Mouse (Mus musculus) urinary bladder, postnatal 25 days (tissue): ENCODE measurements around the gene Inafm2.

Source experiments
- DNase-seq: peaks from one replicate; pipeline ENCODE4 v3.0.0; 2022; ENCODE audit warnings: low spot score

The Inafm2 gene

DNA sequence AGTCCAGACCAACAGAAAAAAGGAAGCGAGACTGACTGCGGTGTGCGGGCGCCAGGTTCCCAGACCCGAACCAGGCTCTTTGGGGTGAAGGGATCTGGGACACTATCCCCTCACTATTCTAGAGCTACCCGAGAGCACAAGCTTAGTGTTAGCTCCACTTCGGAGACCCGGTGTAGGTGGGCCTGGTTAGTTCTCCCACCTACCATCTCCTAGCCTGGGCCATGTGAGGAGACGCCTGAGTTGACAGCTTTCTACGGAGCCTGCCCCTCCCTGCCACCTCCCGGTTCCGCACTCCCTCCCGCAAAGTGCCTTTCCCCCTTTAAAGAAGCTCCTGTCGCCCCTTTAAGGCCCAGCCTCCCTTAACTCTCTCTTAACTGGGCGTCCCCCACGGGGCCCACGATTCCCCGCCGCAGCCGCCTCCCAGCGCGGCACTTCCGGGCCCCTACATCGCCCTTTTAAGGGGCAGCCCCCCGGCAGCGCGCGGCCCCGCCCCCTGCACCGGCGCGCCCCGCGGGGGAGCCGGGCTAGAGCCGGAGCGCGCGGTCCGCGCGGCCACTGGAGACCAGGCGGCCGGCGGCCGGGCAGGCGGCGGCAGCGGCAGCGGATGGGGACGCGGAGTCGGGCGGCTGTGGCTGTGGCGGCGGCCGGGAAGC lies at the start of gene Inafm2:
TSS of gene Inafm2 (plus strand) at position 527 of the 653 bp plus-strand sequence.
- DNase-seq: peak; percentile 84

DNA sequence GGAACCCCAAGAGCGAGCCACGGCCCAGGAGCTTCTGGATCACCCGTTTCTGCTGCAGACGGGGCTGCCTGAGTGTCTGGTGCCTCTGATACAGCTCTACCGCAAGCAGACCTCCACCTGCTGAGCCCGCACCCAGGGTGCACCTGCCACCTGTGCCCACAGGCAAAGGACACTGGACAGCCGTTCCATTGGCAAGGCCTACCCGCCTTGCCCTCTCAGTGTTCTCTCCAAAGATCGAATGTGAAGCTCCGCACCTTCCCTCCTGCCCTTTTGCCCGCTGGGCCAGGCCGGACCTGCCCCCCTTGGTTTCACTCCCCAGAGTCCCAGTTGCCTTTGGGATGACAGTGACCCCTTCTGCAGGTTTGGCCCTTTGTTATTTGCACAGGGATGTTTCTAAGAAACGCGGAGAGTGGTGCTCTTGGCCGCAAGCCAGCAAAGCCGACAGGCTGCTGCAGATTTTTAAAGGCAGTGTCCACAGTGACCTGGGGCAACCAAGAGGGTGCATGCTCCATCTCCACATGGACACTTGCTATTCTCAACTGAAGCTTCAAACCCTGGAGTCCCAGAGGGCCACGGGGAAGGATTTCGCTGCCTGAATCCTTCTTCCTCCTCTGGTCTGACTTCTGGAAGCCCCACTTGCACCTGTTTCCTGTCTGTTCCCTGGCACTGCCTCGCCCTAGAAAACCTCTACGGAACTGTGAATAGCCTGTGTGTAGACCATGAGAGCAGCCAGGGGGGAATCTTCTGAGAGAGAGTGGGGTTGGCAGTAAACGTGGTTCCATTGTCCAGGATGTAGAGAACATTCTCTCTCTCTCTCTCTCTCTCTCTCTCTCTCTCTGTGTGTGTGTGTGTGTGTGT lies 48.9 kb upstream of the Inafm2 start:
- no peak for DNase-seq

DNA sequence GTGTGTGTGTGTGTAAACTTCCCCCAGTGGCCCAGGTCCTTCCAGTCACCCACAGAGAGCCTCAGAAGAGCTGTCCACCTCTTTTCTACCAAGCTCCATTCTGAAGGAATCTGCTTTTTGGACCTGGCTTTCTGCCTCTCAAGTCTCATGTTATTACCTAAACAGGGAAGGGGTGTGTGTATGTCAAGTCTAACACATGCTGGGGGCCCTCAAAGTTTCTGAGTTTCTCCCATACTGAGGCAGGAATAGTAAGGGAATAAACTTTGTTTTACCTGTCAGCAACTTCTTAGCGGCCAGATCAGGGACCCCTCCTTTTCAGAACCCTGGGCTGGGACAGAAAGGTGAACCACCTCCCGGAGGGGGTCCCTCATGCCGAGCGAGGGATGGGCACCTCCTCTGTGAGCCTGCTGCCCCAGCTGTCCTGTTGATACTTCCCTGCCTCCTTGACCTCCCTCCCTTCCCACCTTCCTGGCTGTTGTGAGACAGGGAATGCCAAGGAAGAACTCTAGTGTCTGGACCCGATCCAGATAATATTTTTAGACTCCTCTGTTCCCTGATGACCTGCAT lies 48.2 kb upstream of the Inafm2 start:
- no peak for DNase-seq

DNA sequence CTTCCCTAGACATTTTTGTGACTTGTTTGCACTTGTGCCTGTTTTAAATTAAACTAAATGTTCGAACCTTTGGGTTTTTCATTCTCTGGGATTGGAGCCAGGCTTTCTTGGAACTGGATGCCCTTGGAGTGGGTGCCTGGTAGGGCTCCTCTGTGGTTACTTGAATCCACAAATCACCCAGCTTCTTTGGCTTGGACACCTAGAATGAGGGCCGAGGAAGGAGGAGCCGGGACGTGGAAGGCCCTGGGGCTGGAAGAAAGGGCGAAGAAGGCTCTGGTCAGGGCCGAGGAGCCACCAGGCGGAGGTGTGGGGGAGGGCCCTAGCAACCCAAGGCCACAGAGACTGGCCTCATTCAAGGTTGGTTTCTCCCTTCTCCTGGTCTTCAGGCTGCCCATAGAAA lies 47.6 kb upstream of the Inafm2 start:
- DNase-seq: no peak

DNA sequence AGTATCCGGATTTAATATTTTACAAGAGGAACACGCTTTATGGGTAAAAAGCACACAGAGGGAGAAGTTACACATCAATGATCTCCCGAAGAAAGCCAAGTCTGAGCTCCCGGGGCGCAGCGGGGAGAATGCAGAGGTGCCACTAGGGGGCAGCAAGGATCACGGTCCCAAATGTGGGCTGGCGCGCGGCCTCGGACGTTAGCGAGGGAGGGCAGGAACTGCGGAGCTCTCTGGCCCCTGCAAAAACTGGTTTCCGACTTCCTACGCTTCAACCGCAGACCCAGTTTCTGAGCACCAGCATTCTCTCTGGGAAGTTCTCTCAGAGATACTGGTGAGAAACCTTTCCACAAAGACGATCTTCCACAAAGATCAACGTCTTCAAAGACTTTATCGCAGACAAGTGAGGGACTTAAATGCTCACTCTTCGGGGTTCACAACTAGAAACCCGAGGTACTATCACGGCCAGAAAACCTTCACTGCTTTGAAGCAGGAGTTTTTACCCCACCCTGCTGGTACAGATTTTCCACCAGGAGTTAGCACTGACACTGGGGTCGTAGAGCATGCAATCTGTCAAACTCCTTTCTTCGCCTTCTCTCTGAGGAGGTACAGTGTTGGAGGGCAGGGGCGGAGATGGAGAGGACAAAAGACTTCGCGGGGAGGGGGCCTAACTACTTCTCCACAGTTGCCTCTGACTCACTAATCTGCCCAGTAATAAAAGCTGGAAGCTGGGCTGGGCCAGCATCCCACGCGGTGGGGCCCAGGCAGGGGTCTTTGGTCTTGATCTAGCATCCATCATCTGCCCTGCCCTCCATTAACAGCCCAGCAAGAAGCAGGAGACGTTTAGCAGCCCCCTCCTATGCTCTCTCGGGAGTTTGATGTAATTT lies 45.1 kb upstream of the Inafm2 start:
- peak; percentile 87 for DNase-seq

DNA sequence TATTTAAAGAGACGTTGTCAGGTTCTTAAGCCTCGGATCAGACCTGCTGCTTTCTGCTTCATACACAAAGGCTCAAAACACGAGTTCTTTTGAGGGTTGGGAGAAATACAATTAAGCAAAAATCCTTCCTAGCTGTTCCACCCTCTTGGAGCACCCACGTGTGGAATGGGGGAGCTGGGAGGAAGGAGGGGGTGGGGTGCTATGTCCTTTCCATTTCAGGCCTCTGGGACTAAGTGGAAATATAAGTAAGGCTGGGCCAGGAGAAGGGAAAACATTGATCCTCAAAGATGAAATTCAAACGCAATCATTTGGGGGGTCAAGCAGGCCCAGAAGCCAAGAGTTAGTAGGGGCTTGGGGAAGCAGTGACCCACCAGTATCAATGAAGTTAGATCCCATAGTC lies 44.4 kb upstream of the Inafm2 start:
- no peak for DNase-seq

DNA sequence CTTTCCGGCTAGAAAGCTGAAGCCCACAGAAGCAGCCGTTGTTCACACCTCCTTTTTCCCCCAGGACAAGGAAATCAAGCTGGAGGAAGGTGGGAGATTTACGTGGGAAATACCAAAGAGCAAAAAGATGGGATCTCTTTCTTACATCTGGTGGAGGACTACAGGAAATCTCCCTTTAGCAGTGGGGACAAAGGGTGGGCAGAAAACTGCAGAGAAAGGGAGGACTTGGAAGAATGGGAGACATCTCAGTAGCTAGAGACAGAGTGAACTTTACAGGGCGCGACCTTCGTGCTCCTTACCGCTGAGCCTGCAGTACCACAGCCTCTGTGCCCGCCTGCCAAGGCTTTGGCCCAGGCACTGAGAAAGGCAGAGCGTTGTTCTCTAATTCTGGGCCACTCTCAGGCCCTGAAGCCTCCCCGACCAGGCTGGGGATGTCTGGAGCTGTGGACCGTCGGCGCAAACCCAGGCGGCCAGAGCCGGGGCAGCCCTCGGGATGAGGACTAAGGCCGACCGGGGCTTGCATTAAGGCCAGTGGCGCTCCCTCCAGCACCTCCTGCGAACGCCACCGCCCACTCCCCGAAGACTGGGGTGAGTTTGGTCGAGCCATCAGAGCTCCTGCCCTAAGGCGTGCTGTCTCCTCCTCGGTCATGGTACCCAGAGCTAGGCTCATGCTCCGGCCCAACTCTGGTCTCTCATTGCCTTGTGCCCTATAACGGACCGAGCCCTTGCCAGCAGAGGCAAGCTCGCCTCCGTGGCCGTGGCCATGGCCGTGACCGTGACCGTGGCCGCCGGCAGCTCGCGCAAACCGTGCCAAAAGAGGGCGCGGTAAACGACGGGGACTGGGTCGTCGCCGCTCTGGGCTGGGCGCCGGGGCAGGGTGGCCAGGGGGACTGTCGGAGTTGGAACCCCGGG lies 43.3 kb upstream of the Inafm2 start:
- no peak for DNase-seq

DNA sequence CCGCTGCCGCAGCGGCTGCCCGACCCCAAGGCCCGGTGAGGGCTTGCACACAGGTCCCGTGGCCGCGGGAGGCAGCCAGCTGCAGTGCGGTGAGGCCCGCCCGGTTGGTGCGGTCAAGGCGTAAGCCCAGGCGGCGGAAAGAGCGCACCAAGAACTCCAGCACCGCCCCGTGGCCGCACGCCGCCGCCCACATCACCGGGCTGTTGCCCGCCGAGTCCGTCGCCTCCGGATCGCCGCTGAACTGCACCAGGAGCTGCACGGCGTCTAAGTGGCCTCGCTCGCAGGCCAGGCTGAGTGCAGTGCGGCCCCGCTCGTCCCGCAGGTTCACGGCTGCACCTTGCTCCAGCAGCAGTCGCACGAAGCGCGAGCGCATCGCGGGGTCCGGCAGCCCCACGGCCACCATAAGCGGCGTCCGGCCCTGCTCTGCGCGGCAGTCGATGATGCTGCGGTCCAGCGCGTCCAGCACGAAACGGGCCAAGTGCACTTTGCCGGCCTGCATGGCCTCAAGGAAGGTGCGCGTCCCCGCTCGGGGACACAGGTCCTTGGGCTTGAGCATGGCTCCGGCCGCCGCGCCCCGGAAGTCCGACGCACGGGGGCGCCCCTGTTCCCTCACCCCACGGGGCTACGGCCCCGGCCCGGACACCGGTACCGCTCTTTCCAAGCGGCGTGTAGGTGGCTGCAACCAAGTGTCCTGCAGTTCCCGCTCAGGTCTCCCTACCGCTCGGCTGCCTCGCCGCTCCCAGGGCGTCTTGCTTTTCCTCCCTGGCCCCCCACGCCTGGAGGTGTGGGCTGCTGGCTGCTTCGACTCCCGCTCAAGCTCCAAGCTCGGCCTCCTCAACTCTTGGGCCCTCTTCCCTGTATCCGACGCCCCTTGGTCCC lies 42.4 kb upstream of the Inafm2 start:
- DNase-seq: peak; percentile 36

DNA sequence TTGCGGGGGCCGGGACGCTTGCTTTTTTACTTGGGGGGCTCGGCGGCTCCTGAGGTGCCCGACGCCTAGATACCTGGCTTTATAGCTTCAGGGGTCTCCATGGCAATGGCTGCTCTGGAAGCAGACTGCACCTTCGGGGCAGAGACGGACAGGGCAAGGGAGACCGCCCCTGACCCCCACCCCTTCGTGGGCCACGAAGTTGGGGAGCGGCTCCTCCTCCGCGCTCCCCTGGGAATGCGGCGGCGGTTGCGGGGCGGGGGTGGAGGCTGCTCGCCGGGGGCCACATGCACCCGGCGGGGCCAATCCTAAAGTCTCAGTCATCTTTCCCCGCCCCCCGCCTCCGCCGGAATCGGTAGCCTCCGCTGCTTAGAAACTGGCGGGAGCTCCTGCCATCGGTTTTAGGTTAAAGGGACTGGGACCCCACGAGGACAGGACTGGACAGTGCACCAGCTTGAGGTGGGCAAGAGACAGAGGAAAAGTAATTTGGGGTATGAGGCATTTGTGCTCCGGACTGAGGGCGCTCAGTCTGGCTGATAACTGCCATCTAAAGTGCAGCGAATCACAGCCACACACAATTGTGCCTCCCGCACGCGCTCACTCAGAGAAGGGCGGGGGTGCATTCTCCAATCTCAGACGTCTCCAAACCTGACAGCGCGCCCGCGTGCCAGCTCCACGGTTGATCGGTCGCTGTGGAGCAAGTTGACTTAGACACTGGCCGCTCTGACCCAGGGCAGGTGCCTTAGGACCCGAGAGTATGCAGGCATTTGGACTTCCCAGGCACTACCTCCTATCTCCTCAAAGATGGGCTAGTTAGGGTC lies 41.4 kb upstream of the Inafm2 start, which contains the start of gene Ankrd63:
TSS of gene Ankrd63 (minus strand) at position 51 of the 818 bp plus-strand sequence.
- no peak for DNase-seq

DNA sequence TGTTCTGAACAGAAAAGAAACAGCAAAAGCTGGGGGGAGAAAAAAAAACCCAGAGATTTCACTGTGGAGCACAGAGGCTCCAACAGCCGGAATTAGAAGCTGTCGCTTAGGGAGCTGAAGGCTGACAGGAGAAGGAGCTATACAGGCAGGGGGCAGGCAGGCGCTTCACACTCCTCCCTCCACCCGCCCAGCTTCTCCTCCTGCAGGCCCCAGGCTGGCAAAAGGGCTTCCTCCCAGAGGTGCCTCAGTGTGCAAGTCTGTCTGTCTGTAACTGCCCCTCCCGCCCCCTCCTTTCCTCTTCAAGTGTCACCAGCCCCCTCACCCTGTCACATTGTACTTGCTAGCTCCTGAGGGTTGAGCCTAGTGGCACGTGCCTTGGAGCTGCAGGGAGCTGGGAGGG lies 39.1 kb upstream of the Inafm2 start:
- DNase-seq: no peak

DNA sequence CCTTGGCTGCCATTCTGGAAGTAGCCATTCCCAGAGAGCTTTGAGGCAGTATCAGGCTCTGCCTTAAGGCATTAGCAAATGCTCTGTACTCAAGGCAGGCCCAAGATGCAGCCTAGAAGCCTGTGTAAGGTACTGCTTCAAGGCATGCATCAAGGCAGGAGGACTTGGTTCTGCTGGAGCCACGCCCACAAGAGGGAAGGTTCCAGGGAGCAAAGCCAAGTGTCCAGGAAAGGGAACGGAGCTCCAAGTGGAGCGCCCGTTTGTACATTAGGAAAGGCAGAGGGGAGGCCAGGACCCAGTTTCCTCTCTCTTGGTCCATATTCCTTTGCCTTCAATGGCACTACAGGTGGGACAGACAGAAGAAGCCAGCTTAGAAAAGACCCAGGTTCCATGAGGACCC lies 37.1 kb upstream of the Inafm2 start:
- no peak for DNase-seq

DNA sequence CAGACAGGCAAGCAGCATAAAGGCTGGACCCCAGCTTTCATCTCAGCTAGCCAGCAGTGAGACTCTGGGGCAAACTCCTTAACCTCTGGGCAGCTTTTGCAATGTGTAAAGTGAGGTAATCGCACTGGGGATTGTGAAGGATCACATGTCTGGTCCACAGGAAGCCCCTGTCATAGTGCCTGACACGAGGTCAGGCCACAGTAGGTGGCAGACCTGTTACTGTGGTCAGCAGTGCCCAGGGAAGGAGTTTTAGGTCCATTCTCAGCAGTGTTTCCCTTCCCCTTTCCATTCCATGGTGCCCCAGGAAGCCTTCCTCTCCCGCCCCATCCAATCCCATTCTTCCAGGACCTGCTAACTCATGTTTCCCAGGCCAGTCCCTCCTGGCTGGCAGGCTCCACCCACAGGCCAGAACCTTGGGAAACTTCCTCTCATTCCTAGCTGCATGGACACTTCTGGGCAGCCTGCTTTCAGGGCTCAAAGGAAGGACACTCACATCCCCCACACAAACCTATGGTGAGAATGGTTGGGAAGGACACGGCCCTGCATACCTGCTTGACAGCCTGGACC lies 35.8 kb upstream of the Inafm2 start:
- no peak for DNase-seq

DNA sequence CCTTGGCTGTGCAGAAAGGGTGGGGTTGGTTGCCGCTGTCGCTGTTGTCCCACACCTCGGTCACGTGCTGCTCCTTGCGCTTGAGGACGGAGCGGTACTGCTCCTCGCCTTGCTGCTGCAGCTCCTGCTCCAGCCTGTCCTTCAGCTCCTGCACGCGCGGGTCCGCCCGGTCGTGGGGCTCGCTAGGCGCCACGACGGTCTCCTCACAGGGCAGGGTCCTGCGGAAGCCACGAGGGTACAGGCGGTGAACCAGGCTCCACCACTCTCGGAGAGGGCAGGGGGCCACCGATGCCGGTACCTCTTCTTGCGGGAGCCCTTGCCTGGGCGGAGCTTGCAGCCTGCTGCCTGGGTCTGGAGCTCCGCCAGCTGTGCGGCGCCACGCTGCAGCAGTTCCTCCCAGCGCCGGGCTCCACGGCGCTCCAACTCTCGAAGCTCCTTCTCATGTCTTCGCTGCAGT lies 34.5 kb upstream of the Inafm2 start:
- peak; percentile 42 for DNase-seq

DNA sequence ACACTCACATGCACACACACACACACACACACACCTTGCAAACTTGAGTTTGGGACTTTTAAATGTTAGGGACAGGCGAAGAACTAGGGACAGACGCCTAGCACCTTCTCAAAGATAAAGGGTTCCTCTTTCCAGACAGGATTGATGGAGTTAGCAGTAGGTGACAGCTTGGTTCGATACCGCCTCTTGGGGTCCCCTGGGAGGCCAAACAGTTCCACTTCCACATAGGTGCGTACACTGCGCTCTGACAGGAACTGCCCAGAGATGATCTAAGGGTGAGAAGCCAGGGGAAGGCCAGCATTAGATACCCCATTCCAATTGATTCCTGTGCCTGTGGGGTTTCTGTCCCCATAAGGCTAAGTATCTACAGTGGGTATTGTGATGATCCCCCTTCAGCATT lies 31.9 kb upstream of the Inafm2 start:
- no peak for DNase-seq

DNA sequence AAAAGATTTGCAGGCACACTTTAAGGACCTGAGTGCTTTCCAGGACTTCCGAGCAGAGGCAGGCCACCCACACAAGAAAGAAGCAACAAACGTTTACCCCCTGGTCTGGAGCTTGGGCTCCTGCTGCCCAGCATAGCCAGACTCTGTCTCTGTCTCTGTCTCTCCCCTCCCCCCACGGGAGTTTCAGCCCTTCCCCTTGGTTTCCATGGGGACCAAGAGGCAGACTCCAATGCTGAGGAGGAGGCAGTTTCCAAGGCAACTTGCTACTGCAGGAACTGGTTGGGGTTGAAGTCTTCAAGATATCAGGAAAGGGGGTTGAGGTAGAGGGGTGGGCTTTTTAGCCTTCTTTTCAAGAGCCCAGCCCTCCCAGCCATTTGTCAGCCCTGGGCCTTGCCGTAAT lies 31.3 kb upstream of the Inafm2 start:
- DNase-seq: no peak

DNA sequence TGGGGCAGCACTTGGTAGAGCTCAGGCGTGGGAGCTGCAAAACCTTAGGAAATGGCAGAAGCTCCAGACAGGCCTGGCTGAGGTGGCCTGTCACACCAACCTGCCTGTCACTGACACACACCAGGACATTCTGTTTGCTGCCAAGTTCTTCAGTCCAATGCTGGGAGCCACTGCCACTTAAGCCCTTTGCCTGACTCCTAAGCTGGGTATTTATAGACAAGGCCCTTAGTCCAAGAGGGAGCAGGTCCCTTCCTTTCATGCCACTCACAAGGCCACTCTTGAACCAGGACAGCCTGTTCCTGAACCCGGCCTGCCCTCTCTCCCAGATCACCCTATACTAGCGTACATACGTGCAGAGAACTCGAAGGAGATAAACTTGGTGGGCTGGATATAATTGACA lies 28.9 kb upstream of the Inafm2 start:
- no peak for DNase-seq

DNA sequence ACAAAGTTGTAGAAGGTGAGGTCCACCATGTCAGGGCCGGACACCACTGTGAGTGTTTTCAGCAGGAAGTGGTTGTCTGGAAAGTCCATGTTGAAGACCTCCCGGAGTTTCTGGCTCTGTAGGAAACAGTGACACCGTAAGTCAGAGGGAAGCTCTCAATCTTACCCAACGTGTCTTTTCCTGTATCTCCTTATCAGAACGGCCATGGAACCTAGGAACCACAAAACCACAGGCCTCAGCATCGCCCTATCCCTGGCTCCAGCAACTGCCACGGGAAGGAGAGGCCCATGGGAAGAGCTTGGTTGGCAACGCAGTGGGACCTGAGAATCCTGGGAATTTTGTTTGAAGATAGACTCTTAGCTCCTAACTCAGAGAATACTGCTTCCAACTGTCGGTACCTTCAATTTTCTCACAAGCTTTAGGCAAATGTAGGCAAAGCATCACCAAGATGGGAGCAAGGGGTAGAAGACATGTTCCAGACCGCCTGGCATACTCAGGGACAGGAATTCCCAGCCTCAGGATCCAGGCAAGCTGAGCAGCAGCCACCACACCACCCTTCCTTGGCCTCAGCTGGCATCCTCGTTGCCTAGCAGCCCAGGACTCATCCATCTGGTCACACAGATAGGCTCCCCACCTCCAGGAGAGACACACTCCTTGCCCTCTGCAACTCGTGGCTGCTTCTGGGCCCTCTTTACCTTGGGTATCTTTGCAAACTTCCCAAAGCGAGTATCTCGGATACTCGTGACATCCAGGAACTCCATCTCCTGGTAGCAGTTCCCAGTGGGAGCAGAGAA lies 21.7 kb upstream of the Inafm2 start:
- no peak for DNase-seq

DNA sequence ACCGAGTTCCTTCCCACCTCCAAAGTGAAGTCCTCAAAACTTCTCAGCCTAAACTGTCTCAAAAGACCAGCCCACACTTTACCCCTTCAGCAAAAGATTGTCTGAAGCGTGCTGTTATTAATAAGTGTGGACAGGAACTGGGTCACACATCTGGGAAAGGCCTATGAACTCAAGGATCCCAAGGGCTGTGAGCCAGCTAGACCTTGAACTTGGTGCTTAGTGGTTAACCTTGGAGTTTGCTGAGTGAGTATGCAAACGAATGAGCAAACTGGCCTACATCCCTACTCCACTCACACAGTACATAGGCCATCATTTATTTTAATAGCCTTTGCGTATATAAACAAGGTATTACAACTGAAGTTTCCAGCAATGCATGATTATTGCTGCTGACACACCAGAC lies 20.0 kb upstream of the Inafm2 start:
- DNase-seq: no peak
